Mouse (Mus musculus): ENCODE measurements around the gene Galnt2. TPM values are rescaled to one million over a fixed set of nuclear protein-coding genes. Genes with fewer than 3 reads are reported as not detected.
A peak's percentile ranks its signal among the peaks of the same experiment; 100 is the strongest.

Galnt2 gene
- polyA plus RNA-seq, 1 experiment from 2014 or later = 55.8 TPM

- Histone ChIP-seq H3K4me2 (ENCODE audit: low read depth, low read length) (no peak overlapping the region), H3K9ac (replicated peaks; ENCODE audit: low read depth, low read length) (no peak overlapping the region), H3K27me3 (ENCODE audit: control insufficient read depth, insufficient read depth, low read length) (no peaks in the 10 kb centered on the region), H3K4me3 (ENCODE audit: low read depth, low read length) (no peak overlapping the region), H3K4me1 (ENCODE audit: control insufficient read depth, insufficient read depth, low read length) (peaks cover 8% of the 10 kb centered on the region), H3K36me3 (ENCODE audit: control insufficient read depth, insufficient read depth, low read length) (0 out of 2 replicates have a peak, but pooled peaks cover 4% of the 10 kb centered on the region), H3K9me3 (ENCODE audit: control insufficient read depth, low read length) (no peaks in the 10 kb centered on the region), H3K27ac (ENCODE audit: low read depth, low read length) (no peak overlapping the region)
- 97% methylated on average over 19 of the region's 19 CpGs for WGBS
- no peak for ATAC-seq (ENCODE audit: low read depth)
Measured at GRCm38 (mm10) chr8:124384336-124384735, 153.1 kb downstream of the Galnt2 start.

GRCm38 (mm10) chr8:124386225-124386899 lies 155.2 kb downstream of the Galnt2 start:
- 0 out of 2 replicates have a peak, but pooled peaks cover 4% of the 10 kb centered on the region for H3K36me3 ChIP-seq (ENCODE audit: control insufficient read depth, insufficient read depth, low read length)
- H3K4me2 ChIP-seq (ENCODE audit: low read depth, low read length) = no peak overlapping the region
- peaks cover 8% of the 10 kb centered on the region for H3K4me1 ChIP-seq (ENCODE audit: control insufficient read depth, insufficient read depth, low read length)
- no peak overlapping the region for H3K4me3 ChIP-seq (ENCODE audit: low read depth, low read length)
- WGBS = 56% methylated on average over 23 of the region's 23 CpGs
- H3K9me3 ChIP-seq (ENCODE audit: control insufficient read depth, low read length) = no peaks in the 10 kb centered on the region
- H3K27me3 ChIP-seq (ENCODE audit: control insufficient read depth, insufficient read depth, low read length) = no peaks in the 10 kb centered on the region
- peak; percentile 83; the same call in 1 of the 2 replicates for ATAC-seq (ENCODE audit: low read depth)
- peak overlapping the region; percentile 52; the same call in 1 of the 2 replicates for H3K27ac ChIP-seq (ENCODE audit: low read depth, low read length)
- H3K9ac ChIP-seq (replicated peaks; ENCODE audit: low read depth, low read length) = no peak overlapping the region

GRCm38 (mm10) chr8:124389495-124389894 lies 158.3 kb downstream of the Galnt2 start:
- Histone ChIP-seq H3K36me3 (ENCODE audit: control insufficient read depth, insufficient read depth, low read length) (no peaks in the 10 kb centered on the region), H3K4me1 (ENCODE audit: control insufficient read depth, insufficient read depth, low read length) (peaks cover 3% of the 10 kb centered on the region; the same call in 1 of the 2 replicates), H3K9me3 (ENCODE audit: control insufficient read depth, low read length) (no peaks in the 10 kb centered on the region), H3K27ac (ENCODE audit: low read depth, low read length) (no peak overlapping the region), H3K4me3 (ENCODE audit: low read depth, low read length) (no peak overlapping the region), H3K9ac (replicated peaks; ENCODE audit: low read depth, low read length) (no peak overlapping the region), H3K27me3 (ENCODE audit: control insufficient read depth, insufficient read depth, low read length) (no peaks in the 10 kb centered on the region), H3K4me2 (ENCODE audit: low read depth, low read length) (no peak overlapping the region)
- 90% methylated on average over 11 of the region's 11 CpGs for WGBS
- ATAC-seq (ENCODE audit: low read depth) = no peak

GRCm38 (mm10) chr8:124391191-124391590 lies 160.0 kb downstream of the Galnt2 start:
- H3K27ac ChIP-seq (ENCODE audit: low read depth, low read length) = no peak overlapping the region
- no peaks in the 10 kb centered on the region for H3K27me3 ChIP-seq (ENCODE audit: control insufficient read depth, insufficient read depth, low read length)
- no peaks in the 10 kb centered on the region for H3K9me3 ChIP-seq (ENCODE audit: control insufficient read depth, low read length)
- no peak overlapping the region for H3K4me3 ChIP-seq (ENCODE audit: low read depth, low read length)
- H3K4me2 ChIP-seq (ENCODE audit: low read depth, low read length) = no peak overlapping the region
- no peaks in the 10 kb centered on the region for H3K36me3 ChIP-seq (ENCODE audit: control insufficient read depth, insufficient read depth, low read length)
- no peak overlapping the region for H3K9ac ChIP-seq (replicated peaks; ENCODE audit: low read depth, low read length)
- WGBS = 76% methylated on average over 7 of the region's 7 CpGs
- no peak for ATAC-seq (ENCODE audit: low read depth)
- H3K4me1 ChIP-seq (ENCODE audit: control insufficient read depth, insufficient read depth, low read length) = peaks cover 3% of the 10 kb centered on the region; the same call in 1 of the 2 replicates

GRCm38 (mm10) chr8:124392271-124393012 lies 161.3 kb downstream of the Galnt2 start:
- H3K27ac ChIP-seq (ENCODE audit: low read depth, low read length) = no peak overlapping the region
- H3K4me2 ChIP-seq (ENCODE audit: low read depth, low read length) = no peak overlapping the region
- H3K9ac ChIP-seq (replicated peaks; ENCODE audit: low read depth, low read length) = no peak overlapping the region
- H3K4me1 ChIP-seq (ENCODE audit: control insufficient read depth, insufficient read depth, low read length) = no peaks in the 10 kb centered on the region
- H3K27me3 ChIP-seq (ENCODE audit: control insufficient read depth, insufficient read depth, low read length) = no peaks in the 10 kb centered on the region
- no peak; the same call in 1 of the 2 replicates for ATAC-seq (ENCODE audit: low read depth)
- no peaks in the 10 kb centered on the region for H3K9me3 ChIP-seq (ENCODE audit: control insufficient read depth, low read length)
- H3K4me3 ChIP-seq (ENCODE audit: low read depth, low read length) = no peak overlapping the region
- WGBS = 31% methylated on average over 10 of the region's 10 CpGs
- no peaks in the 10 kb centered on the region for H3K36me3 ChIP-seq (ENCODE audit: control insufficient read depth, insufficient read depth, low read length)

- H3K9me3 ChIP-seq (ENCODE audit: control insufficient read depth, low read length) = no peaks in the 10 kb centered on the region
- no peaks in the 10 kb centered on the region for H3K36me3 ChIP-seq (ENCODE audit: control insufficient read depth, insufficient read depth, low read length)
- no peak for ATAC-seq (ENCODE audit: low read depth)
- no peaks in the 10 kb centered on the region for H3K27me3 ChIP-seq (ENCODE audit: control insufficient read depth, insufficient read depth, low read length)
- H3K9ac ChIP-seq (replicated peaks; ENCODE audit: low read depth, low read length) = no peak overlapping the region
- no peak overlapping the region for H3K4me3 ChIP-seq (ENCODE audit: low read depth, low read length)
- no peak overlapping the region for H3K4me2 ChIP-seq (ENCODE audit: low read depth, low read length)
- 88% methylated on average over 5 of the region's 5 CpGs for WGBS
- H3K4me1 ChIP-seq (ENCODE audit: control insufficient read depth, insufficient read depth, low read length) = no peaks in the 10 kb centered on the region
- no peak overlapping the region for H3K27ac ChIP-seq (ENCODE audit: low read depth, low read length)
Measured at GRCm38 (mm10) chr8:124393013-124393412, 161.8 kb downstream of the Galnt2 start.

- WGBS = 92% methylated on average over 4 of the region's 4 CpGs
- Histone ChIP-seq H3K4me1 (ENCODE audit: control insufficient read depth, insufficient read depth, low read length) (no peaks in the 10 kb centered on the region), H3K36me3 (ENCODE audit: control insufficient read depth, insufficient read depth, low read length) (no peaks in the 10 kb centered on the region), H3K4me3 (ENCODE audit: low read depth, low read length) (no peak overlapping the region), H3K9me3 (ENCODE audit: control insufficient read depth, low read length) (no peaks in the 10 kb centered on the region), H3K27me3 (ENCODE audit: control insufficient read depth, insufficient read depth, low read length) (no peaks in the 10 kb centered on the region), H3K4me2 (ENCODE audit: low read depth, low read length) (no peak overlapping the region), H3K9ac (replicated peaks; ENCODE audit: low read depth, low read length) (no peak overlapping the region), H3K27ac (ENCODE audit: low read depth, low read length) (no peak overlapping the region)
- no peak for ATAC-seq (ENCODE audit: low read depth)
Measured at GRCm38 (mm10) chr8:124393927-124394326, 162.7 kb downstream of the Galnt2 start.

- no peak overlapping the region for H3K27ac ChIP-seq (ENCODE audit: low read depth, low read length)
- no peak overlapping the region for H3K4me3 ChIP-seq (ENCODE audit: low read depth, low read length)
- no peak overlapping the region for H3K4me2 ChIP-seq (ENCODE audit: low read depth, low read length)
- 74% methylated on average over 7 of the region's 7 CpGs for WGBS
- H3K9me3 ChIP-seq (ENCODE audit: control insufficient read depth, low read length) = no peaks in the 10 kb centered on the region
- no peak for ATAC-seq (ENCODE audit: low read depth)
- H3K9ac ChIP-seq (replicated peaks; ENCODE audit: low read depth, low read length) = no peak overlapping the region
- H3K27me3 ChIP-seq (ENCODE audit: control insufficient read depth, insufficient read depth, low read length) = no peaks in the 10 kb centered on the region
- no peaks in the 10 kb centered on the region for H3K4me1 ChIP-seq (ENCODE audit: control insufficient read depth, insufficient read depth, low read length)
- no peaks in the 10 kb centered on the region for H3K36me3 ChIP-seq (ENCODE audit: control insufficient read depth, insufficient read depth, low read length)
Measured at GRCm38 (mm10) chr8:124394951-124395350, 163.8 kb downstream of the Galnt2 start.

Data from neural tube, embryonic 14.5 days (tissue).